Mouse (Mus musculus) spleen, adult 10 weeks (tissue): ENCODE results near the gene Rnf145. TPM values are rescaled to one million over a fixed set of nuclear protein-coding genes. Genes with fewer than 3 reads are reported as not detected.

Experiments
- polyA plus RNA-seq: library from polyadenylated mRNA; stranded (reverse); fragments of 350-450 nt; fragmentation: Illumina TruSeq; extraction: RNeasy Lipid Tissue Mini Kit (QIAGEN cat#74804); gene quantifications from one replicate; pipeline ENCODE4 v1.2.3, GENCODE M21; 2015; ENCODE audit warnings: low replicate concordance; ENCODE audit not compliant: insufficient read depth

Rnf145 gene
- polyA plus RNA-seq: 131 TPM

DNA sequence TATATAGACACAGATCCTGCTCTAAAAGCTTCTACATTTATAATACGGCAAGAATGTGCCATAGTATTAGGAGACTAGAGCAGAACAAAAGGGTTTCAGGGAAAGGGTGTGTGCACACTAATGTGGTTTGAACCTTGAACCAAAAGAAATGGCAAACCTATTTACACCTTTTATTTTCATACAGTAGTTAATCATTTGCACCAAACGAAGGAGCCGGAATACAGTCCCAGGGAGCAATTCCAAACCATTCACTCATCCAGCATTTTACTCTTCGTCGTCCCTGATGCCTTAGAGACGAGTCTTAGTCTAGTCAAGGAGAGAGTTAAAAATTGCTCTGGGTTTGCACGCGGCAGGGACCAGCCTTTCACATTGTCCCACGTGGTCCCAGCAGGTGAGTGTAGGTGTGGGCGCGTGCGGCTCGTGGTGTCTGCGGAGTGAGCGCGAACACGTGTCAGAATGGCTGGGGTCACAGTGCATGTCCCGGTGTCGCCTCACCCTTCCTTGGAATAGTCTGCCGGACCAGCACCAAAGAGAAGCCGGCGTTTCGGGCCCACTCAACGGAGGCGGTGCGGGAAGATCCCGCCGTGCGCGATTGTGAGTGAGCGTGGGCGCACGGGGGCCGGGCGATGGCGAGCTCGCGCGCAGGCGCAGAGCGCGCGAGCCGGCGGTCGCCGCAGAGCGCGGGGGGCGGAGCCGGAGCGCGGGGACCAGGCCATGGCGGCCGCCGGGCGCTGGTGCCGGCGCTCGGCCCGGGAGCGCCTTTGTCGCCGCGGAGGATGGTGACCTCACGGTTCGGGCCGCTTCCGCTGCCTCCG is at the start of gene Rnf145:
Rnf145 (plus strand) TSS at position 684 of the 815 bp plus-strand sequence.

DNA sequence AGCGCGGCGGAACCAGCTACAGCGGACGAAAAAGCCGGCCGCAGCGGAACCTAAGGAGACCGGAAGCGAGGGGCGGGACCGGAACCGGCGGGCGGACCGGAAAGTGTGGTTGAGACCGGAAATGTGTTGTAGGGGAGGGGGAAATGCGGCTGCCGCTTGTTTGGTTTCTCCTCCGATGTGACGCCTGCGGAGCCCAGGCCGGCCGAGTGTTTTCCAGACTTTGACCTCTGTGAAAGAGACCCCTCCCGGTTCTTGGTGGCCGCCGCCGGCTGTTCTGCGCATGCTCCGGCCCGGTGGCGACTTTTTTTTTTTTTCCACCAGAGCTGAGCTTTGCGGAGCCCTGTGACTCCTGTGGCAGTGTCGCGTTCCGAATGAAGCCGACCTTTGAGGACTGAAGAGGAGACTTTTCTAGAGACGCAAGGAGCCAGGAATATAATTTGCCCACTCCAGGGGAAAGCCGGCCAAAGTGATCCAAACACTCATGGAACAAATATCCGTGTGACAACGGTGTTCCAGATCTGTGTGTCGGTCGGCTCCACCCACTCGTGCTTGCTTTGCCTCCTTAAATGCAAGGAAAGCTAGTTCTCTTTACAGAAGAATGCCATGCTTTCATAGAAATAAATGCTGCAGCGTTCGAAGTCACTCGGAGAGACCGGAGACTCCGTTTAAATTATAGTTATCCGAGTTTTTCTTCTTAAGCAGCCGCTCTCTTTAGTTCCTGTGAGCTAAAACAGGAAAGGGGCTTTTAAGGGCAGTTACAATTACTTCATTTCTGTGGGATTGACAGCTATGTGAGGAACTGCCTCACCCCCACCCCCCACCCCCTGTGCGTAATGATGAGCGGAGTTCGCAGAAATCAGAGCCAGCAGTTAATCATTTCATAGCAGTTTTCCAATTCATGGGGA is 48.1 kb upstream of the Rnf145 start, which contains the start of gene Ublcp1:
Ublcp1 (minus strand) TSS at position 67 of the 905 bp plus-strand sequence.

Other genes starting within 250 kb of the Rnf145 start
- gene Il12b, start 118.9 kb upstream of the Rnf145 start, polyA plus RNA-seq: 4.2 TPM
- 146 TPM for gene Ublcp1, start 48.5 kb upstream of the Rnf145 start, polyA plus RNA-seq
- gene Ebf1, start 98.4 kb downstream of the Rnf145 start, polyA plus RNA-seq: 45.6 TPM